Mouse (Mus musculus) large intestine, adult 2 months (tissue): ENCODE measurements around the gene Ern2. TPM values are rescaled to one million over a fixed set of nuclear protein-coding genes. Genes with fewer than 3 reads are reported as not detected.

ENCODE experiments used
- DNase-seq: peaks from one replicate; pipeline ENCODE4 v3.0.0-alpha.2; 2012; ENCODE audit warnings: low read depth, low spot score
- WGBS: fragments of 180-500 bp; shearing (Covaris S2); methylation state at CpG from one replicate; pipeline ENCODE4 v1.1.7; 2018; 5-methylcytosine and 5-hydroxymethylcytosine counted together
- polyA plus RNA-seq: library from polyadenylated mRNA; depleted of rRNA; stranded (reverse); fragments of >200 nt; gene quantifications from 2 replicates; pipeline ENCODE4 v1.2.3, GENCODE M21; 2012; rRNA removed

Gene Ern2
- polyA plus RNA-seq, 1 experiment = 17.4 TPM

DNA sequence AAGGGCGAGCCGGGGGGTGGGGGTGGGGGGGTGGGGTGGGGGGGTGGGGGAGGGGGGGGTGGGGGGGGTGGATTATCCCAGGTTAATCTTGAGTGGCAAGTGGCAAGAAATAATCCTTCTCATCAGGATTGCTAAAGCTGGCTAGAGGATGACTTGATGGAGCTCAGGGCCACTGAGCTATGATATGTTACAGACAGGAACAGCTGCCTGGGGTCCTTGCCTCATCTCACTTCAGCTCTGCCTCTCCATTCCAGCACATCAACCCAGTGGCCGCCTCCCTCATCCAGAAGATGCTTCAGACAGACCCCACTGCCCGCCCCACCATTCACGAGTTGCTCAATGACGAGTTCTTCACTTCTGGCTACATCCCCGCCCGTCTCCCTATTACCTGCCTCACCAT is 22.2 kb downstream of the Ern2 start:
- no peak for DNase-seq
- 87% methylated on average over 8 of the region's 8 CpGs for WGBS

DNA sequence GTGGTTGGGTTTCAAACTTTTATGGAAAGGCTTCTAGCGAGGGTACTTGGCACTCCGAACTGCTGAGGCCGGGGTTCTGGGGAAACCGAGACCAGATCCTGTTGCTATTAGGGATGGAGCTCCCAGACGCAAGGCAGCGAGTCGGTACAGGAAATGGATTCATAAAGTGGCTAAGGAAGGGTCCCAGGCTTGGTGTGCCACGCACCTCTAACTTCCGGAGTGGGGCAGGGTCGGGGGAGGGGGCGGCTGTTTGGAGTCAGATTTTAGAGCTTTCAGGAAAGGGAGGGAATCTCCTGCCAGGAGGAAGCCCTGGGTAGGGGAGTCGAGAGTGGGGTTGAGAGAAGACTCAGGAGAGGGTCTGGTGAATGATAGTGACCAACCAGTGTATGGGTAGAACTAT is 26.0 kb downstream of the Ern2 start:
- DNase-seq = no peak
- under 1% methylated on average over 12 of the region's 12 CpGs for WGBS

DNA sequence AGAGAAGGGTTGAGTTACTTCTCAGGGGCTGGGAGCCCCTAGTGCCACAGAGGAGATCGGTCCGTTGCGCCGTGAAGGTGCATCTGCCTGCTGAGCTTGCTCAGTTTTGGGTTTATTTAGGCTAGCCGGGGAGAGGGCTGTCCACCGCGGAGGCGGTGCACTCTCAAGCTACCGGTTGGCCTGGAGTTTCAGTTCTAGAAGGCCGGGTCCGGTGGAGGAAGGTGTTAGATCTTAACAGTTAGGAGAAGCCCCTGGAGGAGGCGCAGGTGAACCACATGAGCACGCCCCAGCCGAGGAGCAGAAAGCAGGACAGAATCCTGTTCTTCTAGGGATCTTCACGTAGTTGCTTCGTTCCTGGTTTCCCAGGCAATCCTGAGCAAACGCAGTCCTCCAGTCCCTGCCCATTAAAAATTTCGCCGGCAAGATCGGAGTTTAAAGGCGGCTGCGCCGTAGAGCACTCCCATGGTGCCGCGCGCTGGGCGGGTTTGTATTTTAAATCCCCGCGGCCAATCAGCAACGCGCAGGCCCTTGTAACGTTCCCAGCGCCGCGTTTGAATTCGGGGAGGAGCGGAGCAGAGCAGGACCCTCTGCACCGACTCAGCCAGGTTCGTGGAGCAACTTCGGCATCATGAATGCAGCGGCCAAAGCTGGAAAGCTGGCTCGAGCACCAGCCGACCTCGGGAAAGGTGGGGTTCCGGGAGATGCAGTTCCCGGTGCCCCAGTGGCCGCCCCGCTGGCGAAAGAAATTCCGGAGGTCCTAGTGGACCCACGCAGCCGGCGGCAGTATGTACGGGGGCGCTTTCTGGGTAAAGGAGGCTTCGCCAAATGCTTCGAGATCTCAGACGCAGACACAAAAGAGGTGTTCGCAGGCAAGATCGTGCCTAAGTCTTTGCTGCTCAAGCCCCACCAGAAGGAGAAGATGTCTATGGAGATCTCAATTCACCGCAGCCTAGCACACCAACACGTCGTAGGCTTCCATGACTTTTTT is 26.8 kb downstream of the Ern2 start, which contains the start of gene Plk1:
Plk1 (plus strand) TSS at position 525 of the 988 bp plus-strand sequence.
- DNase-seq = peak; percentile 50
- WGBS = under 1% methylated on average over 63 of the region's 63 CpGs

DNA sequence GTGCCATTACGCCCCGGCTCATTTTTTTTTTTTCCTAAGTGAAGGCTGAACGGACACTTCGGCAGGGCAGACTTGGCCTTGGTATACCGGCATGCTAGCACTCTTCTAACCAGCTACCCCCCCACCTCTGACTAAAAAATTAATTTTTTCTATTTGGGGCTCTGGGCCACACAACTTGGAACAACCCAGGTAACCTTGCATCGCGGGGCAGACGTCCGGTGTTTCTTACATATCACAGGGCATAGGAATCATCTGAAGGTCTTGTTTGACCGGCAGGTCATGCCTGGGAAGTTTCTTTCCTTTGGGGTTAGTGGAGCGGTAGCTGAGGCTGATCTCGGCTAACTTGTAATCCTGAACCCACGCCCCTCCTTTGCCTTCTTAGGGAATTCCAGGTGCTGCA is 27.5 kb downstream of the Ern2 start:
- 2% methylated on average over 13 of the region's 13 CpGs for WGBS
- DNase-seq = no peak

DNA sequence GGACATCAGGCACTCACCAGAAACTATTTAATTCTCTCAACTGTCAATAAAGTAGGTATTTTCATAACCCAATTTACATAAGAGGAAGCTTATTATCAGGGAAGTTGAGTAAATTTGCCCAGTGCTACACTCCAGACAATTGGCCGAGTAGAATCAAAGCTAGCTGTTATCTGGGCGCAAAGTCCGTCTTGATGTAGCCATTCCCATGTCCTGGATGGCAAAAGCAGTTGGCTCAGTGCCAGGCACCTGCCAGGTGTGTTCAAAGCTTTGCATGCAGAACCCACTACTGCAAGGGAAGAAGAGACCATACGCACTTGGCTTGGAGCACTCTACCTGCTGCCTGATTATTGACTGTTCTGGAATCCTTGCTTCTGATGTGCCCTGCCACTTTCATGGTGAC is 33.5 kb downstream of the Ern2 start:
- 35% methylated on average over 4 of the region's 4 CpGs for WGBS
- peak; percentile 95 for DNase-seq

DNA sequence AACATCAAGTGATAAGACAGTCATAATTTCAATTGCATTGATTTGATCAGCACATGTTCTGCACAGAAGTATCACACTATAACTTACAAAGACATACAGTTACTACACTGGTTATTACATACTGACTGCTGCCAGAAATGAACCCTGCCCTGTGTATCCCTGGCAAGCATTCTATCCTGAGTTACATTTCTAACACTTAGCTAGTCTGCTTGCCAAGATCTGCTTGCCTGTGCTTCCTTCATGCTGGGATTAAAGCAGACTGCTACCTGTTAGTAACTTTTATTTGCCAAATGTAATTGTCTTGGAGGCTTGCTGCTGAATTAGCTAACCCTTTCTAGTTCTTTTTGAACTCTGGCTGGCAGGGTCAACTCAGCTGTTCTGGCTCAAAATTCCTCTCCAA is 45.0 kb downstream of the Ern2 start:
- DNase-seq = no peak

DNA sequence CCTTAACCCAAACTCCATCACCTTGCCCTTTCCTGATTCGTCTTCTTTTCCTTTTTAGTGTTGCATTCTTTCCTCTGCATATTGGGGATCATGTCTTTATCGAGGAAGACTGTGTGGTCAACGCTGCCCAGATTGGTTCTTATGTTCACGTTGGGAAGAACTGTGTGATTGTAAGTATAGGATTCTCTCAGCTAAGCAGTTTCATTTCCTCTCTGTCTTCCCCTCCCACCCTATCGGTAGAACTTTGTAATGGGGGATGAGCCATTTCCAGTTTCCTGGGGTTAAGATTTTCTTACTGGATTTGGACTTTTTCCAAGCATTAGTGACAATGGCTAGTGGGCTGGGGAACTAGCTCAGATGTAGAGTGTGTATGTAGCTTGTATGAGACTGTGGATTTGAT is 47.8 kb downstream of the Ern2 start:
- 87% methylated on average over 5 of the region's 5 CpGs for WGBS
- DNase-seq = no peak

DNA sequence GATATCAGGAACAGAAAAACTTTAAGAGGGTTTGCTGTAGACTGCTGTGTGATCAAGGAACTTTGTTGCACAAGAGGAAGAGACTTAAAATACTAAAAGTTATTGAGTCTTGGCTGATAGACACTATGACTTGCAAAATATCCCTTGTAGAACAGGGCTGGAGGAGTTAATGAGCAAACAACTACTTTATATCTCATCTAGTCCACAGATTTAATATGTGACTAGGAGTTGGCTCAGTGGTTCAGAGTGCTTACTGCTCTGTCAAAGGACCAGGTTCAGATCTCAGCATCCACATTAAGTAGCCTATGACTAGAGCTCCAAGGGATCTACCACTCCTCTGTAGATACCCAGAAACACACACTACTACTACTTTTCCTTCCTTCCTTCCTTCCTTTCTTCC is 48.9 kb downstream of the Ern2 start:
- no peak for DNase-seq

DNA sequence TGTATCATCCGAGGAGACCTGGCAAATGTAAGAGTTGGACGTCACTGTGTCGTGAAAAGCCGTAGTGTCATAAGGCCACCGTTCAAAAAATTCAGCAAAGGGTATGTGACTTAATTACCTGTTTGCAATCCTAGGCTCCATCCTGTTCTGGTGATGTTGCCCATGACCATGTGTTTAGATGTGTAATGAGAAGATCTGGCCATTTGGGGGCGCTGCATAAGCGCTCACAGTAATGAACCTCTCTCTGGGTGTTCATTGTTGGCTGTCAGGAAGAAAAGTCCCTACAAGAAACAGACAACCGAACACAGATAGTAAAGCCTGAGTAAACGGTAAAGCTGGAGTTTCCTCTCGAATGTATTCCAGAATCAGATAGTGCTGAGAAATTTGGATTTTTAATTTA is 50.9 kb downstream of the Ern2 start:
- no peak for DNase-seq
- WGBS = 57% methylated on average over 10 of the region's 10 CpGs

DNA sequence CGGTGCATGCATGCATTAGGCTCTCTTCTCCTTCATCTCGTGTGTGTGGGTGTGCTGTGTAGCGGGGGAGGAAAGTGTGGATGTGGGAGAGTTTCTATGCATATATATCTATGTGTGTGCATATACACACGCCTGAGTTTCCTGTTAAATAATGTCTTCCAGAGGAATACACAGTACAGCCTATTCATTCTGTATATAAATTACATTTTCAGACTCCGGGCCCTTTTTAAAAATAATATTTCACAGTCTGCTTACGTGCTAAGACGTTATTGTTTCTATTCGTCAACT is 52.7 kb downstream of the Ern2 start:
- no peak for DNase-seq
- WGBS = 6% methylated on average over 8 of the region's 8 CpGs

DNA sequence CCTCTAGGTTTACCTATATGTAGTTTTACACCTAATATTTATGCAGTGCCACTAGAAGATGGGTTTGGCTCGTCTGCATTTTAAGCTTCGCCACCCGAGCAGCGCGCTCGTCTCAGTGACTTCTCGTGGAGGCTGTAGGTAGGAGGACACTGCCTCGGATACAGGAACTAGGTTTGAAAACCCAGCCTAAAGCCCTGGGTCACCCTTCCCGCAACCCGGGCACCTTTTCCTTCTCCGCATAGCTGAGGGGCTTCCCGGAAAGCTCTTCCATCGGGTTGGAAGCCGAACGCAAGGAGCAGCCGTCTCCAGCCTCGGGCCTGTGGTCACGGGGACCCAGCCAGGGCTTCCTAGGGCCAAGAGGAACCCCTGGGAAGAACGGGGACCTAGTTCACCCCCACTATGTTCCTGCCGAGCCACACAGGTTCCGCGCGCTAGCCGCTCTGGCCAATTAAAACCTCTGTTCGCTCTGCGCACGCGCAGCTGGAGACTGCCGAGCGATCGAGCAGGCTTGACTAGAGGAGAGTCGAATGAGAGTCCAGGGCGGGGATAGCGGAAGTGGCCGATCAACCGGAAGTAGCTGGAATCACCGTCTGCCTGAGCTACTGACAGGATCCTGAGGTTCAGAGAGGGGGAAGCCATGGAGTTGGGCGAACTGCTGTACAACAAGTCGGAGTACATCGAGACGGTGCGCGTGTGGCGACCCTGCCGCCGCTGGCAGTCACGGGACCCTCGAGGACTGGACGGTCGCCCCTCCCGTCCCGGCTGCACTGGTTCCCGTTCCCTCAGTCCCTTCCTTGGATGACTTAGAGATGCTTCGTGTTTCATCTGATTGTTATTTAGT is 53.3 kb downstream of the Ern2 start, which contains the start of the genes Palb2 and Dctn5:
Palb2 (minus strand) TSS at position 489 of the 841 bp plus-strand sequence.
Dctn5 (plus strand) TSS at position 545 of the 841 bp plus-strand sequence.
- 1% methylated on average over 54 of the region's 54 CpGs for WGBS
- DNase-seq = peak; percentile 97

DNA sequence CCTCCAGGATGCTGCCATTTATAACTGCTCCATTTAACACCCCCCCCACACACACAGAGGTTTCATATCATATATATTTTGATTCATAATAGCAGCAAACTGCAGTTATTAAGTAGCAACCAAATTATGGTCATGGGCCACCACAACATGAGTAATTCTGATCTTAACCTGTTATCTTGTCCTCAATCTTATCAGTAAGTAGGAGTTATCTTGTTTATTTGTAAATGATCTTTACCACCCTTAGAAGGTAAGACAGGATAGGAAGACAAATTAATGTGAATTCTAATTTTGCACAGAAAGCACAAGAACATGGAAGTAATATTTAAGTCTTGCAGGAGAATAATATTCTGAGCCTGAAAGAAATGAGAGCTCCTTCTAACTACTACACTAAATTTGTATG is 54.2 kb downstream of the Ern2 start:
- DNase-seq = no peak

DNA sequence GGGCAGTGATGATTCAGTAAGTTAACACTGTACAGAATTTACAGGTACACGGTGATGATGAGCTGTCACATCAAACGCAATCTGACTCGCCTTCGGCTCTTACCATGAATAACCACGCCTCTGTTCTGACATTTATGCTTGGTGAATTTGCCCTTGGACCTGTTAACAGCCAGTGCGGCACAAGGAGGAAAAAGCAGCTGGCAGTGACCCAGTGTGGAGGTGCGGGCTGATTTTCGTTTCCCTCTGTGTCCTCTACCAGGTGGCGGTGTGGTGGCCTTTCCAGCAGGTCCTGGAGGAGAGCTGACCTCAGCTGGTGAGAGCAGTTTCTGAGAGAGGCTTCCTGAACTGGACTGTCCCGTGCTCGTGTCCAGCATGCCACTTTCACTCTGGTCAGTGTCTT is 59.1 kb downstream of the Ern2 start:
- 82% methylated on average over 11 of the region's 11 CpGs for WGBS
- no peak for DNase-seq

DNA sequence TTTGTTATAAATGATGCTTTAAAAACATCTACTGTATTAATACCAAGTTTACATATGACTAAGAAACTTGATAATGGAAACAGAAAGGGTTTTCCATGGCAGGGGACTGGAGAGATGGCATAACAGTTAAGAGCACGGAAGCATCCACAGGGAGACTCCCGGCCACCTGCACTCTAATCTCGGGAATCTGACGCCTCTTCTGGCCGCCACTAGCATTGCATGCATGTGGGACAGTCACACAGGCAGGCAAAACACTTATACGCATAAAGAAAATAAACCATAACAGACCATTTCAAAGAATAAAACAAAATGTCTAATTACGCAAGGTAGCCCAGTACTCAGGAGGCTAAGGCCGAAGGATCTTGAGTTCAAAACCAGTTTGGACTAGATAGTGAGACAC is 60.4 kb downstream of the Ern2 start:
- no peak for DNase-seq
- 77% methylated on average over 8 of the region's 8 CpGs for WGBS

DNA sequence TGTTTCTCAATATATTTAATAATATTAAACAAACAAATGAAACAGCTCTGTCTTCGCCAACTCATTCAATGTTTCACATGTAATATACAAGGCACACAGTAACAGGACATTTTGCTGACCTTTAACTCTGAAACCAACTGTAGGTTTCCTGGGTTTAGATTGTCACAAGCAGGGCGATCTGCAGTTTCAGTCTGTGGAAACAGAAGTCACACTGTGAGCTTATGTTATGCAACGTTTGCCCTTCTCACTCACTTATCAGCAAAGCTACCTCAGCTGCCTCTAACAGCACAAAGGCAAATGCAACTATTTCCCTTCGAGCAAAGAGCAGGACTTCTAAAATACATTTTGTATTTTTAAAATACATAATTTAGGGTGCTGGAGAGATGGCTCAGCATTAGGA is 62.5 kb downstream of the Ern2 start:
- no peak for DNase-seq
- 74% methylated on average over 4 of the region's 4 CpGs for WGBS

Other genes starting within 250 kb of the Ern2 start
- 19.5 and 22.7 TPM in 2 replicates for gene Cog7, start 204.5 kb downstream of the Ern2 start, polyA plus RNA-seq
- gene Gga2, start 165.0 kb downstream of the Ern2 start, polyA plus RNA-seq = 11.4 and 13.0 TPM in 2 replicates
- gene Ubfd1, start 119.0 kb downstream of the Ern2 start, polyA plus RNA-seq = 18.5 and 23.7 TPM in 2 replicates
- gene Ears2, start 118.9 kb downstream of the Ern2 start, polyA plus RNA-seq = 10.0 and 12.4 TPM in 2 replicates
- gene Ndufab1, start 84.3 kb downstream of the Ern2 start, polyA plus RNA-seq = 242 and 372 TPM in 2 replicates
- 2.7 and 4.1 TPM in 2 replicates for gene Palb2, start 53.2 kb downstream of the Ern2 start, polyA plus RNA-seq
- gene Dctn5, start 53.2 kb downstream of the Ern2 start, polyA plus RNA-seq = 76.8 and 78.4 TPM in 2 replicates
- gene Plk1, start 26.8 kb downstream of the Ern2 start, polyA plus RNA-seq = 32.2 and 34.9 TPM in 2 replicates
- 119 and 275 TPM in 2 replicates for gene Chp2, start 33.3 kb upstream of the Ern2 start, polyA plus RNA-seq
- 10.9 and 11.0 TPM in 2 replicates for gene Prkcb, start 102.5 kb upstream of the Ern2 start, polyA plus RNA-seq